Mouse (Mus musculus) heart, embryonic 16.5 days (tissue): ENCODE measurements at regions not wholly inside any gene's neighbourhood (a gene's known extent, or its start where the extent isn't known, plus 50 kb on each side); places are given as distances from the start of the nearest gene placed in this dataset.

Source experiments
- ATAC-seq: fragments of 200-750 bp; cut with Nextera tagmentation; replicated peaks from 2 replicates; pipeline ENCODE4 v1.8.0; 2017; ENCODE audit warnings: moderate number of reproducible peaks; ENCODE audit not compliant: insufficient read depth, low FRiP score; ENCODE audit errors: extremely low read depth
- H3K27ac ChIP-seq: fragments of 300-500 bp; sonication (generic); 2 replicates; pipeline ENCODE4 v1.5.1; 2014; ENCODE audit warnings: mild to moderate bottlenecking, low read length, control low read depth, moderate library complexity
- H3K27me3 ChIP-seq: fragments of 300-500 bp; sonication (generic); 2 replicates; pipeline ENCODE4 v1.6.1; 2014; ENCODE audit warnings: low read length, mixed read lengths; ENCODE audit not compliant: control insufficient read depth, insufficient read depth
- H3K36me3 ChIP-seq: fragments of 300-500 bp; sonication (generic); 2 replicates; pipeline ENCODE4 v1.6.1; 2014; ENCODE audit not compliant: control insufficient read depth, insufficient read depth
- H3K4me1 ChIP-seq: fragments of 300-500 bp; sonication (generic); 2 replicates; pipeline ENCODE4 v1.6.1; 2014; ENCODE audit warnings: low read length, mixed read lengths; ENCODE audit not compliant: control insufficient read depth, insufficient read depth
- H3K4me2 ChIP-seq: fragments of 300-500 bp; sonication (generic); 2 replicates; pipeline ENCODE4 v1.6.1; 2014; ENCODE audit warnings: low read depth, mild to moderate bottlenecking, control low read depth, low read length
- H3K4me3 ChIP-seq: fragments of 300-500 bp; sonication (generic); 2 replicates; pipeline ENCODE4 v1.5.1; 2014; ENCODE audit warnings: mild to moderate bottlenecking, control low read depth, low read length
- H3K9ac ChIP-seq: fragments of 300-500 bp; sonication (generic); 2 replicates; pipeline ENCODE4 v1.6.1; 2014; ENCODE audit warnings: low read length, control low read depth
- H3K9me3 ChIP-seq: fragments of 300-500 bp; sonication (generic); replicated peaks from 2 replicates; pipeline ENCODE4 v1.6.1; 2016; ENCODE audit warnings: low read length; ENCODE audit not compliant: control insufficient read depth
- WGBS: fragments of 180-500 bp; shearing (Covaris S2); extraction: QIAGEN DNeasy Blood & Tissue Kit; methylation state at CpG from one replicate; pipeline ENCODE4 v1.1.7; 2014; 5-methylcytosine and 5-hydroxymethylcytosine counted together

- 0 out of 2 replicates have a peak, but pooled peaks cover 3% of the 10 kb centered on the region for H3K27me3 ChIP-seq
- 82% methylated on average over 6 of the region's 6 CpGs for whole genome bisulfite sequencing
- H3K36me3 ChIP-seq = no peaks in the 10 kb centered on the region
- H3K27ac ChIP-seq = no peak overlapping the region
- H3K4me2 ChIP-seq = no peak overlapping the region
- peaks cover 6% of the 10 kb centered on the region; the same call in 1 of the 2 replicates for H3K9me3 ChIP-seq
- H3K4me1 ChIP-seq = no peaks in the 10 kb centered on the region
- H3K9ac ChIP-seq = no peak overlapping the region
- no peak overlapping the region for H3K4me3 ChIP-seq
- no peak for ATAC-seq
These were observed 436.8 kb downstream of the Ptpru start for GRCm38 (mm10) chr4:131401255-131401654.

GRCm38 (mm10) chr4:131405376-131406017 lies 432.6 kb downstream of the Ptpru start:
- Histone ChIP-seq H3K4me2 (no peak overlapping the region), H3K9ac (no peak overlapping the region), H3K4me1 (no peaks in the 10 kb centered on the region), H3K4me3 (no peak overlapping the region), H3K27me3 (peaks cover 3% of the 10 kb centered on the region; the same call in 1 of the 2 replicates), H3K9me3 (peaks cover 3% of the 10 kb centered on the region; the same call in 1 of the 2 replicates), H3K27ac (no peak overlapping the region), H3K36me3 (no peaks in the 10 kb centered on the region)
- 67% methylated on average over 12 of the region's 12 CpGs for WGBS
- no peak for ATAC-seq

- Histone ChIP-seq H3K4me2 (no peak overlapping the region), H3K27ac (no peak overlapping the region), H3K9ac (no peak overlapping the region), H3K36me3 (no peaks in the 10 kb centered on the region), H3K9me3 (peaks cover under 1% of the 10 kb centered on the region; the same call in 1 of the 2 replicates), H3K4me1 (no peaks in the 10 kb centered on the region), H3K4me3 (no peak overlapping the region), H3K27me3 (no peaks in the 10 kb centered on the region; the same call in 1 of the 2 replicates)
- WGBS = 41% methylated on average over 3 of the region's 3 CpGs
- ATAC-seq = no peak
These were observed 430.6 kb downstream of the Ptpru start for GRCm38 (mm10) chr4:131407464-131407863.

GRCm38 (mm10) chr4:131408644-131409043 lies 429.4 kb downstream of the Ptpru start:
- 84% methylated on average over 1 of the region's 1 CpGs for WGBS
- H3K36me3 ChIP-seq = no peaks in the 10 kb centered on the region
- H3K4me2 ChIP-seq = no peak overlapping the region
- no peak for ATAC-seq
- H3K9ac ChIP-seq = no peak overlapping the region
- H3K27ac ChIP-seq = no peak overlapping the region
- H3K4me1 ChIP-seq = no peaks in the 10 kb centered on the region
- no peaks in the 10 kb centered on the region for H3K9me3 ChIP-seq
- no peak overlapping the region for H3K4me3 ChIP-seq
- no peaks in the 10 kb centered on the region; the same call in 1 of the 2 replicates for H3K27me3 ChIP-seq

GRCm38 (mm10) chr4:131409805-131410204 lies 428.3 kb downstream of the Ptpru start:
- H3K4me2 ChIP-seq = no peak overlapping the region
- no peaks in the 10 kb centered on the region for H3K9me3 ChIP-seq
- ATAC-seq = no peak
- no peaks in the 10 kb centered on the region for H3K36me3 ChIP-seq
- 26% methylated on average over 3 of the region's 3 CpGs for WGBS
- H3K4me3 ChIP-seq = no peak overlapping the region
- no peaks in the 10 kb centered on the region; the same call in 1 of the 2 replicates for H3K27me3 ChIP-seq
- no peak overlapping the region for H3K27ac ChIP-seq
- no peaks in the 10 kb centered on the region for H3K4me1 ChIP-seq
- no peak overlapping the region for H3K9ac ChIP-seq

GRCm38 (mm10) chr4:131411936-131412335 lies 426.2 kb downstream of the Ptpru start:
- no peak for ATAC-seq
- no peaks in the 10 kb centered on the region for H3K36me3 ChIP-seq
- no peak overlapping the region for H3K4me2 ChIP-seq
- H3K4me1 ChIP-seq = no peaks in the 10 kb centered on the region
- 70% methylated on average over 4 of the region's 4 CpGs for WGBS
- no peaks in the 10 kb centered on the region for H3K9me3 ChIP-seq
- no peak overlapping the region for H3K9ac ChIP-seq
- no peak overlapping the region for H3K27ac ChIP-seq
- no peak overlapping the region for H3K4me3 ChIP-seq
- H3K27me3 ChIP-seq = peaks cover 3% of the 10 kb centered on the region; the same call in 1 of the 2 replicates

- no peaks in the 10 kb centered on the region for H3K9me3 ChIP-seq
- H3K27ac ChIP-seq = no peak overlapping the region
- WGBS = 73% methylated on average over 6 of the region's 6 CpGs
- no peak overlapping the region for H3K9ac ChIP-seq
- no peaks in the 10 kb centered on the region for H3K36me3 ChIP-seq
- ATAC-seq = no peak
- H3K4me3 ChIP-seq = no peak overlapping the region
- H3K4me1 ChIP-seq = no peaks in the 10 kb centered on the region
- H3K4me2 ChIP-seq = no peak overlapping the region
- peaks cover 3% of the 10 kb centered on the region; the same call in 1 of the 2 replicates for H3K27me3 ChIP-seq
These were observed 424.7 kb downstream of the Ptpru start for GRCm38 (mm10) chr4:131413380-131413779.

- Histone ChIP-seq H3K4me1 (no peaks in the 10 kb centered on the region), H3K4me2 (no peak overlapping the region), H3K4me3 (no peak overlapping the region), H3K27ac (no peak overlapping the region), H3K9me3 (no peaks in the 10 kb centered on the region), H3K27me3 (0 out of 2 replicates have a peak, but pooled peaks cover 3% of the 10 kb centered on the region), H3K9ac (no peak overlapping the region), H3K36me3 (no peaks in the 10 kb centered on the region)
- WGBS = 66% methylated on average over 5 of the region's 5 CpGs
- ATAC-seq = no peak
These were observed 422.6 kb downstream of the Ptpru start for GRCm38 (mm10) chr4:131415453-131415852.

- ATAC-seq = no peak
- Histone ChIP-seq H3K9me3 (no peaks in the 10 kb centered on the region), H3K4me3 (no peak overlapping the region), H3K4me2 (no peak overlapping the region), H3K27ac (no peak overlapping the region), H3K36me3 (no peaks in the 10 kb centered on the region), H3K27me3 (0 out of 2 replicates have a peak, but pooled peaks cover 3% of the 10 kb centered on the region), H3K9ac (no peak overlapping the region), H3K4me1 (no peaks in the 10 kb centered on the region)
- WGBS = 55% methylated on average over 3 of the region's 3 CpGs
These were observed 421.9 kb downstream of the Ptpru start for GRCm38 (mm10) chr4:131416209-131416608.
